Mouse (Mus musculus) C2C12 (cell line): ENCODE measurements at regions not wholly inside any gene's neighbourhood (a gene's known extent, or its start where the extent isn't known, plus 50 kb on each side); places are given as distances from the start of the nearest gene placed in this dataset.

Experiments
- CEBPB ChIP-seq: IDR thresholded peaks from one replicate; pipeline ENCODE4 v1.6.1; 2011; ENCODE audit warnings: low read depth, mild to moderate bottlenecking, control low read depth, moderate library complexity
- CTCF ChIP-seq: IDR thresholded peaks from one replicate; pipeline ENCODE4 v1.5.1; 2011; ENCODE audit not compliant: control insufficient read depth, insufficient read depth, insufficient read length
- FOSL1 ChIP-seq: IDR thresholded peaks from one replicate; pipeline ENCODE4 v1.8.0; 2011; ENCODE audit warnings: mild to moderate bottlenecking, low read length; ENCODE audit not compliant: poor library complexity, insufficient read depth, severe bottlenecking
- MAX ChIP-seq: IDR thresholded peaks from one replicate; pipeline ENCODE4 v1.6.1; 2011; ENCODE audit warnings: mild to moderate bottlenecking, control low read depth
- USF1 ChIP-seq: IDR thresholded peaks from one replicate; pipeline ENCODE4 v1.6.1; 2011; ENCODE audit warnings: low read depth, mild to moderate bottlenecking, control low read depth, moderate library complexity

- no peak for TF ChIP-seq CTCF
- TF ChIP-seq FOSL1 = no peak
- TF ChIP-seq MAX = no peak
- no peak for TF ChIP-seq CEBPB
- TF ChIP-seq USF1 = no peak
Observed at GRCm38 (mm10) chr2:45522310-45522709, 405.1 kb upstream of the Zeb2 start.
